Mouse (Mus musculus) embryonic facial prominence, embryonic 13.5 days (tissue): ENCODE results near the gene Gls2. TPM values are rescaled to one million over a fixed set of nuclear protein-coding genes. Genes with fewer than 3 reads are reported as not detected.

Experiments used
- ATAC-seq: fragments of 200-750 bp; cut with Nextera tagmentation; 2 replicates; pipeline ENCODE4 v1.8.0; 2017; ENCODE audit warnings: low read depth; ENCODE audit not compliant: insufficient number of reproducible peaks, insufficient read depth, low FRiP score, low TSS enrichment
- H3K27ac ChIP-seq: fragments of 300-500 bp; sonication (generic); 2 replicates; pipeline ENCODE4 v1.5.1; 2015; ENCODE audit warnings: moderate library complexity, mild to moderate bottlenecking, inconsistent platforms
- H3K27me3 ChIP-seq: fragments of 300-500 bp; sonication (generic); 2 replicates; pipeline ENCODE4 v1.6.1; 2015; ENCODE audit warnings: mild to moderate bottlenecking, inconsistent platforms
- H3K36me3 ChIP-seq: fragments of 300-500 bp; sonication (generic); 2 replicates; pipeline ENCODE4 v1.6.1; 2015; ENCODE audit warnings: mild to moderate bottlenecking, inconsistent platforms
- H3K4me1 ChIP-seq: fragments of 300-500 bp; sonication (generic); 2 replicates; pipeline ENCODE4 v1.6.1; 2015; ENCODE audit warnings: inconsistent platforms
- H3K4me2 ChIP-seq: fragments of 300-500 bp; sonication (generic); 2 replicates; pipeline ENCODE4 v1.6.1; 2015; ENCODE audit warnings: moderate library complexity, mild to moderate bottlenecking, inconsistent platforms
- H3K4me3 ChIP-seq: fragments of 300-500 bp; sonication (generic); 2 replicates; pipeline ENCODE4 v1.5.1; 2015; ENCODE audit warnings: mild to moderate bottlenecking, inconsistent platforms
- H3K9ac ChIP-seq: fragments of 300-500 bp; sonication (generic); 2 replicates; pipeline ENCODE4 v1.6.1; 2015; ENCODE audit warnings: mild to moderate bottlenecking, inconsistent platforms
- H3K9me3 ChIP-seq: fragments of 300-500 bp; sonication (generic); 2 replicates; pipeline ENCODE4 v1.6.1; 2016; ENCODE audit warnings: inconsistent platforms
- WGBS: fragments of 180-500 bp; shearing (Covaris S2); methylation state at CpG from one replicate; pipeline ENCODE4 v1.1.7; 2015; ENCODE audit warnings: mixed read lengths; 5-methylcytosine and 5-hydroxymethylcytosine counted together
- polyA plus RNA-seq: library from polyadenylated mRNA; unstranded; fragments of >200 nt; fragmentation: Nextera tagmentation; extraction: Ambion mirVana; gene quantifications from 2 replicates; pipeline ENCODE4 v1.2.1, GENCODE M21; 2015

Gene Gls2
- polyA plus RNA-seq, 1 experiment from 2014 or later = 2.2 TPM

GRCm38 (mm10) chr10:128218387-128219117 is 24.3 kb downstream of the Gls2 start:
- Histone ChIP-seq H3K4me2 (no peak overlapping the region), H3K4me1 (no peaks in the 10 kb centered on the region), H3K4me3 (no peak overlapping the region), H3K27ac (no peak overlapping the region), H3K36me3 (no peaks in the 10 kb centered on the region), H3K9me3 (no peaks in the 10 kb centered on the region), H3K9ac (no peak overlapping the region), H3K27me3 (peaks cover 6% of the 10 kb centered on the region; the same call in 1 of the 2 replicates)
- no peak for ATAC-seq
- WGBS = 94% methylated on average over 18 of the region's 18 CpGs

GRCm38 (mm10) chr10:128221533-128222286 is 27.5 kb downstream of the Gls2 start:
- Histone ChIP-seq H3K4me3 (no peak overlapping the region), H3K36me3 (no peaks in the 10 kb centered on the region), H3K27me3 (no peaks in the 10 kb centered on the region), H3K9ac (no peak overlapping the region), H3K4me1 (peaks cover 20% of the 10 kb centered on the region), H3K4me2 (no peak overlapping the region), H3K27ac (no peak overlapping the region), H3K9me3 (no peaks in the 10 kb centered on the region)
- 49% methylated on average over 16 of the region's 16 CpGs for WGBS
- no peak for ATAC-seq

- H3K9ac ChIP-seq = 0 out of 2 replicates have a peak overlapping the region, but pooled peaks have one; percentile 32
- peak overlapping the region; percentile 74 for H3K27ac ChIP-seq
- H3K4me3 ChIP-seq = no peak overlapping the region
- no peak overlapping the region for H3K4me2 ChIP-seq
- no peak; the same call in 1 of the 2 replicates for ATAC-seq
- H3K4me1 ChIP-seq = peaks cover 25% of the 10 kb centered on the region
- H3K36me3 ChIP-seq = no peaks in the 10 kb centered on the region
- no peaks in the 10 kb centered on the region for H3K9me3 ChIP-seq
- no peaks in the 10 kb centered on the region for H3K27me3 ChIP-seq
- 10% methylated on average over 5 of the region's 5 CpGs for WGBS
Observed at GRCm38 (mm10) chr10:128225064-128225463, 30.8 kb downstream of the Gls2 start.

- no peaks in the 10 kb centered on the region for H3K36me3 ChIP-seq
- no peaks in the 10 kb centered on the region for H3K27me3 ChIP-seq
- peak within 1 kb of the TSS; percentile 74 for H3K27ac ChIP-seq
- H3K9ac ChIP-seq = peak within 1 kb of the TSS; percentile 36; the same call in 1 of the 2 replicates
- no peak within 1 kb of the TSS for H3K4me2 ChIP-seq
- WGBS = 48% methylated on average over 4 of the region's 4 CpGs
- H3K4me3 ChIP-seq = no peak within 1 kb of the TSS
- H3K9me3 ChIP-seq = no peaks in the 10 kb centered on the region
- peaks cover 26% of the 10 kb centered on the region for H3K4me1 ChIP-seq
- ATAC-seq = no peak
Observed at GRCm38 (mm10) chr10:128225538-128225937, 31.3 kb downstream of the Gls2 start, which contains the start of gene Mip. Gene Mip, plus strand, starts transcription at chr10:128225838.

- no peak for ATAC-seq
- Histone ChIP-seq H3K9ac (no peak overlapping the region; the same call in 1 of the 2 replicates), H3K27ac (no peak overlapping the region), H3K9me3 (no peaks in the 10 kb centered on the region), H3K4me2 (no peak overlapping the region), H3K4me3 (no peak overlapping the region), H3K27me3 (no peaks in the 10 kb centered on the region), H3K4me1 (peaks cover 33% of the 10 kb centered on the region), H3K36me3 (no peaks in the 10 kb centered on the region)
- WGBS = 76% methylated on average over 9 of the region's 9 CpGs
Observed at GRCm38 (mm10) chr10:128227592-128227991, 33.3 kb downstream of the Gls2 start.

GRCm38 (mm10) chr10:128228009-128228408 is 33.8 kb downstream of the Gls2 start:
- no peaks in the 10 kb centered on the region for H3K36me3 ChIP-seq
- no peak overlapping the region for H3K9ac ChIP-seq
- no peaks in the 10 kb centered on the region for H3K27me3 ChIP-seq
- H3K9me3 ChIP-seq = no peaks in the 10 kb centered on the region
- 91% methylated on average over 8 of the region's 8 CpGs for WGBS
- H3K4me3 ChIP-seq = no peak overlapping the region
- no peak overlapping the region for H3K4me2 ChIP-seq
- H3K4me1 ChIP-seq = peaks cover 36% of the 10 kb centered on the region
- ATAC-seq = no peak
- no peak overlapping the region for H3K27ac ChIP-seq

GRCm38 (mm10) chr10:128230582-128230981 is 36.3 kb downstream of the Gls2 start:
- H3K27me3 ChIP-seq = no peaks in the 10 kb centered on the region
- H3K36me3 ChIP-seq = no peaks in the 10 kb centered on the region; the same call in 1 of the 2 replicates
- H3K27ac ChIP-seq = no peak overlapping the region
- peaks cover 30% of the 10 kb centered on the region for H3K4me1 ChIP-seq
- no peak overlapping the region for H3K4me3 ChIP-seq
- no peak overlapping the region for H3K4me2 ChIP-seq
- no peaks in the 10 kb centered on the region for H3K9me3 ChIP-seq
- ATAC-seq = no peak
- H3K9ac ChIP-seq = peak overlapping the region; percentile 89; the same call in 1 of the 2 replicates
- WGBS = 77% methylated on average over 12 of the region's 12 CpGs

- H3K9ac ChIP-seq = peak overlapping the region; percentile 89
- H3K4me1 ChIP-seq = peaks cover 31% of the 10 kb centered on the region
- peak overlapping the region; percentile 67 for H3K4me2 ChIP-seq
- ATAC-seq = no peak
- H3K4me3 ChIP-seq = peak overlapping the region; percentile 74
- peak overlapping the region; percentile 95 for H3K27ac ChIP-seq
- no peaks in the 10 kb centered on the region; the same call in 1 of the 2 replicates for H3K36me3 ChIP-seq
- H3K9me3 ChIP-seq = no peaks in the 10 kb centered on the region
- no peaks in the 10 kb centered on the region for H3K27me3 ChIP-seq
- WGBS = 11% methylated on average over 5 of the region's 5 CpGs
Observed at GRCm38 (mm10) chr10:128231146-128231545, 36.9 kb downstream of the Gls2 start.

GRCm38 (mm10) chr10:128231697-128232419 is 37.6 kb downstream of the Gls2 start, which contains the start of gene Timeless:
Gene Timeless, plus strand, starts transcription at chr10:128232065.
- Histone ChIP-seq H3K36me3 (no peaks in the 10 kb centered on the region; the same call in 1 of the 2 replicates), H3K4me2 (peak within 1 kb of the TSS; percentile 67), H3K27me3 (no peaks in the 10 kb centered on the region), H3K9me3 (no peaks in the 10 kb centered on the region), H3K27ac (peak within 1 kb of the TSS; percentile 95), H3K9ac (peak within 1 kb of the TSS; percentile 89), H3K4me3 (peak within 1 kb of the TSS; percentile 74), H3K4me1 (peaks cover 34% of the 10 kb centered on the region)
- peak; percentile 91 for ATAC-seq
- 1% methylated on average over 56 of the region's 58 CpGs for WGBS

GRCm38 (mm10) chr10:128232420-128232985 is 38.2 kb downstream of the Gls2 start:
- Histone ChIP-seq H3K4me1 (peaks cover 32% of the 10 kb centered on the region), H3K4me2 (peak overlapping the region; percentile 67), H3K4me3 (peak overlapping the region; percentile 74), H3K36me3 (no peaks in the 10 kb centered on the region; the same call in 1 of the 2 replicates), H3K27me3 (no peaks in the 10 kb centered on the region), H3K9me3 (no peaks in the 10 kb centered on the region), H3K27ac (peak overlapping the region; percentile 95), H3K9ac (peak overlapping the region; percentile 89)
- under 1% methylated on average over 14 of the region's 14 CpGs for WGBS
- ATAC-seq = no peak

- H3K27ac ChIP-seq = peak overlapping the region; percentile 81
- peak overlapping the region; percentile 46; the same call in 1 of the 2 replicates for H3K9ac ChIP-seq
- H3K27me3 ChIP-seq = no peaks in the 10 kb centered on the region
- no peaks in the 10 kb centered on the region for H3K9me3 ChIP-seq
- ATAC-seq = no peak
- peaks cover 19% of the 10 kb centered on the region for H3K36me3 ChIP-seq
- WGBS = 43% methylated on average over 4 of the region's 4 CpGs
- H3K4me3 ChIP-seq = no peak overlapping the region
- no peak overlapping the region for H3K4me2 ChIP-seq
- peaks cover 29% of the 10 kb centered on the region for H3K4me1 ChIP-seq
Observed at GRCm38 (mm10) chr10:128236321-128236720, 42.1 kb downstream of the Gls2 start.
